Mouse (Mus musculus) myocyte (in vitro differentiated cells): ENCODE results near the gene Hal.

Experiments
- MAX ChIP-seq: IDR thresholded peaks from one replicate; pipeline ENCODE4 v1.6.1; 2011; ENCODE audit warnings: low read depth, mild to moderate bottlenecking, control low read depth
- POLR2A ChIP-seq: IDR thresholded peaks from one replicate; pipeline ENCODE4 v1.6.1; 2011; ENCODE audit warnings: low read depth, mild to moderate bottlenecking, control low read depth, moderate library complexity; ENCODE audit not compliant: insufficient read length
- POLR2AphosphoS2 ChIP-seq: IDR thresholded peaks from one replicate; pipeline ENCODE4 v1.6.1; 2011; ENCODE audit warnings: low read depth, control low read depth; ENCODE audit not compliant: insufficient read length
- REST ChIP-seq: IDR thresholded peaks from one replicate; pipeline ENCODE4 v1.6.1; 2011; ENCODE audit warnings: mild to moderate bottlenecking, control low read depth, moderate library complexity; ENCODE audit not compliant: insufficient read depth, insufficient read length
- SRF ChIP-seq: IDR thresholded peaks from one replicate; pipeline ENCODE4 v1.6.1; 2011; ENCODE audit warnings: low read depth; ENCODE audit not compliant: control insufficient read depth, insufficient read length
- TCF12 ChIP-seq: IDR thresholded peaks from one replicate; pipeline ENCODE4 v1.6.1; 2011; ENCODE audit warnings: mild to moderate bottlenecking, control low read depth; ENCODE audit not compliant: poor library complexity, insufficient read depth, severe bottlenecking
- USF1 ChIP-seq: IDR thresholded peaks from one replicate; pipeline ENCODE4 v1.6.1; 2011; ENCODE audit warnings: low read depth, mild to moderate bottlenecking, control low read depth, moderate library complexity

GRCm38 (mm10) chr10:93517754-93518153 is 29.2 kb downstream of the Hal start:
- TF ChIP-seq POLR2A (no peak), TCF12 (no peak), USF1 (no peak), REST (no peak), MAX (no peak), SRF (no peak), POLR2AphosphoS2 (no peak)
